Mouse (Mus musculus): ENCODE measurements around the gene Rictor.

DNA sequence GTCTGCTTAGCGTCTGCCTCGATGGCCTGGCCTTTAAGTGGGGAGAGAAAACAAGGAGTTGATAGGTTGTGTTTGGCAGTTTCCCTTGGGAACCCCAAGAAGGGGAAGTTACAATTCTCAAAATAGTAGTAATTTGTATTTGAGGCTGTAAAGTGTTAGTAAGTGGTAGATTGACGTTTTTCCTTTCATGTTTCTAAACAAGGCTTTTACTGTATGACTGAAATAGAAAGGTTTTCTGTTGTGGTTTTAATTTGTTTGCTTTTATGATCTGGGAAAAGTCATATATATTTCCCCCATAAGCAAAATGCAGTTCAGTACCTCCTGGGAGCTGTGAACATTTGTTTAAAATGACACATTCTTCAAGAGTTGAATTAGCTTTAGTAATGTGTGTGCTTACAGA, 64.1 kb downstream of the Rictor start:
- no peak for TF ChIP-seq GATA1 (IDR thresholded peaks at IDR 0.05; ENCODE audit: low read length)
- TF ChIP-seq TAL1 (IDR thresholded peaks at IDR 0.05; ENCODE audit: low read length) = no peak
